Comparison of ENCODE assay signal across 23 mouse cellular contexts in the genomic region with DNA sequence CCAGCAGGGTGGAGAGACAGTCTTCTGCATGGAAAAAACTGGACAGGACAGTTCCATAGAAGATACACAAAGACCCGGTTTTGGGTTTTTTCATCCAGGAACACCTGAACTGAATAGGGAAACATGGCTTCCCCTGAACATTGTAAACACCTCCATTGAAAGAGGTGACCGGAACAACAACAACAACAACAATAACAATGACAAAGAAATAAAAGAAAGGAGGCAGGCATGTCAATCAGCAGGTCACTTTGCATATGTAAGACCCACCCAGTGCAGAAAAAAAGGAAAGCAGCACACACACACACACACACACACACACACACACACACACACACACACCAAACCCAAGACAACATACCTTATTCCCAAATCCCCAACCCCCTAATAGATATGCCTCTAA. TPM values are rescaled to one million over a fixed set of nuclear protein-coding genes. Genes with fewer than 3 reads are reported as not detected.
A peak's percentile ranks its signal among the peaks of the same experiment; 100 is the strongest.
DNase-seq lines count a peak whose midpoint lies in the region; TF ChIP-seq lines count a peak whose summit lies in the region.
"Had no signal": no experiment of that assay in that cellular context is flagged by ENCODE, and none has a peak within 500 bp of the region (broad histone marks: within the 10 kb centered on the region; RNA-seq: fewer than 3 reads in every experiment).

No protein-coding gene starts in this region.

- H3K4me3 ChIP-seq in gastrocnemius, adult 2 months: no peak overlapping the region
- H3K4me3 ChIP-seq: embryonic facial prominence, embryonic 13.5 days; embryonic facial prominence, embryonic 15.5 days; erythroblast, embryonic 14.5 days; forebrain, embryonic 10.5 days; forebrain, embryonic 12.5 days had no signal

- DNase-seq in heart, adult 11 months: peak; percentile 25
- no peak for DNase-seq in heart, adult 9 months (ENCODE audit: low spot score in 2 of 2)
- DNase-seq in ES-CJ7 (ENCODE audit: low read depth, low spot score) (peak; percentile 56), R1 (ENCODE audit: low read depth, low spot score) (peak; percentile 70)
- DNase-seq in gastrocnemius, adult 2 months: no peak
- DNase-seq in embryo, embryonic 10 days (ENCODE audit: low spot score): no peak
- DNase-seq: adrenal gland, adult 8-10 months; adrenal gland, postnatal 14 days; adrenal gland, postnatal 36 days; B cell, adult 2 months; cerebellum, adult 11-12 months; cerebellum, adult 2 months; cerebellum, adult 9-10 months; cerebellum, postnatal 10 days; cerebellum, postnatal 25 days; embryo, embryonic 11 days had no signal

- no peak overlapping the region for H3K27ac ChIP-seq in gastrocnemius, adult 2 months
- H3K27ac ChIP-seq: embryonic facial prominence, embryonic 13.5 days; embryonic facial prominence, embryonic 15.5 days; forebrain, embryonic 10.5 days; forebrain, embryonic 12.5 days had no signal

- TF ChIP-seq CTCF in gastrocnemius, adult 2 months (IDR thresholded peaks at IDR 0.05): no peak

- intact Hi-C loops in gastrocnemius, adult 2 months (cut with DNase I): no loop called here

RNA-seq across cellular contexts. Expression of gene Casr, which starts 51.8 kb away (rescaled TPM):
- 1 to 10 TPM; 1.7 to 2.5 TPM for total RNA-seq in gastrocnemius, adult 2 months (2021)
- total RNA-seq: adrenal gland, adult 18-20 months; adrenal gland, adult 8-10 months; adrenal gland, postnatal 14 days; adrenal gland, postnatal 36 days had no signal

RNA-seq across cellular contexts. Expression of gene Cd86, which starts 52.2 kb away (rescaled TPM):
- total RNA-seq in gastrocnemius, adult 2 months (2021): under 1 TPM; 0.13 to 0.17 TPM
- total RNA-seq: G1E had no signal

Comparison
In these comparisons a context has a peak if more than half of its experiments do, and no peak if none do; other contexts are left out.
1. DNase-seq: peak in heart, adult 11 months (single experiment), ES-CJ7 (single experiment) and R1 (single experiment); none in heart, adult 9 months (0 of 2), gastrocnemius, adult 2 months (single experiment) and embryo, embryonic 10 days (single experiment).